Comparison of ENCODE assay signal across 8 mouse cellular contexts in the genomic region with DNA sequence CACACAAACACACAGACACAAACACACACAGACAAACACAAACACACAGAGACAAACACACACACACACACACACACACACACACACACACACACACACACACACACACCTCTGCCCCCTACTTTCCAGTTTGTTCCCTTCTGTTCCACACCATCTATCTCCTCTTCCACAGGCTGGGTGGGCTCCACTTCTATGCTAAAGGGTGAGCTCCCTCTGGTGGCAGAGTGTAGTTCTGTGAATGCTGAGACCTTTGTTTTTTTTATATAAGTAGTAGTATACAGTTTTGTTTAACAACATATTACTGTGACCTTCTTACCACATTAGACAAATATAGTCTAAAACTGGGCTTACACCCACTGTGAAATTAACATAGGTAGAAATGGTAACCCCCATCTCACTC.
DNase-seq lines count a peak whose midpoint lies in the region; ATAC-seq lines count a peak whose summit lies in the region.

No protein-coding gene starts in this region.

- H3K4me2 ChIP-seq in midbrain, embryonic 16.5 days (ENCODE audit: low read length) = no peak overlapping the region

- H3K36me3 ChIP-seq in midbrain, embryonic 10.5 days = no peaks in the 10 kb centered on the region
- H3K36me3 ChIP-seq in midbrain, embryonic 16.5 days (ENCODE audit: control insufficient read depth, insufficient read depth, low read length) = no peaks in the 10 kb centered on the region
- H3K36me3 ChIP-seq in limb, embryonic 10.5 days = no peaks in the 10 kb centered on the region

- no peak overlapping the region for H3K9ac ChIP-seq in midbrain, embryonic 16.5 days (ENCODE audit: low read depth, low read length)

- no peaks in the 10 kb centered on the region for H3K4me1 ChIP-seq in midbrain, embryonic 10.5 days
- H3K4me1 ChIP-seq in midbrain, embryonic 16.5 days (ENCODE audit: control insufficient read depth, insufficient read depth, low read length) = no peaks in the 10 kb centered on the region
- no peaks in the 10 kb centered on the region for H3K4me1 ChIP-seq in limb, embryonic 10.5 days

- no peak for ATAC-seq in midbrain, embryonic 16.5 days
- peak; percentile 54 for ATAC-seq in granulocyte monocyte progenitor cell, adult 5-6 weeks (replicated peaks; ENCODE audit: poor library complexity, severe bottlenecking)

- H3K27me3 ChIP-seq in midbrain, embryonic 10.5 days (ENCODE audit: low read depth, poor library complexity, severe bottlenecking) = no peaks in the 10 kb centered on the region
- H3K27me3 ChIP-seq in midbrain, embryonic 16.5 days (ENCODE audit: control insufficient read depth, insufficient read depth, low read depth, low read length) = no peaks in the 10 kb centered on the region
- no peaks in the 10 kb centered on the region for H3K27me3 ChIP-seq in limb, embryonic 10.5 days (ENCODE audit: low read depth, poor library complexity, severe bottlenecking)

- no peak overlapping the region for H3K4me3 ChIP-seq in midbrain, embryonic 10.5 days
- no peak overlapping the region for H3K4me3 ChIP-seq in midbrain, embryonic 16.5 days (ENCODE audit: low read depth, low read length)
- H3K4me3 ChIP-seq in limb, embryonic 10.5 days = no peak overlapping the region

- no peaks in the 10 kb centered on the region for H3K9me3 ChIP-seq in midbrain, embryonic 10.5 days (replicated peaks)
- H3K9me3 ChIP-seq in midbrain, embryonic 16.5 days (replicated peaks; ENCODE audit: control insufficient read depth, low read length, poor library complexity, severe bottlenecking) = no peaks in the 10 kb centered on the region
- no peaks in the 10 kb centered on the region for H3K9me3 ChIP-seq in limb, embryonic 10.5 days (replicated peaks)

- DNase-seq in adrenal gland, adult (ENCODE audit: inconsistent age in 2 of 2, low spot score in 1 of 2) = peak; percentile 51 to 83
- no peak for DNase-seq in adrenal gland, adult 8-10 months
- DNase-seq in midbrain, embryonic 10.5 days (ENCODE audit: low spot score) = peak; percentile 53
- peak; percentile 57 for DNase-seq in brain, adult 2 months (ENCODE audit: low read depth, low spot score)
- DNase-seq in limb, embryonic 10.5 days (ENCODE audit: low spot score) = peak; percentile 60
- peak; percentile 78 for DNase-seq in retina, embryonic 14.5 days (ENCODE audit: low spot score)

- no peak overlapping the region for H3K27ac ChIP-seq in midbrain, embryonic 10.5 days (replicated peaks)
- H3K27ac ChIP-seq in midbrain, embryonic 16.5 days (ENCODE audit: low read length) = no peak overlapping the region
- H3K27ac ChIP-seq in limb, embryonic 10.5 days = no peak overlapping the region
